Mouse (Mus musculus) adrenal gland (tissue): Measurements from ENCODE around the gene Ncor1.
"Not testable (repeated sequence)": the region's sequence is repeated elsewhere in the genome, so short reads cannot be mapped to it uniquely, and the experiment has no call there.

Experiments used
- intact Hi-C: fragments of 180-260 bp; cut with DNase I; formaldehyde crosslinking; loops from one replicate; pipeline ENCODE4 v1.15.1; 2025

The Ncor1 gene

DNA sequence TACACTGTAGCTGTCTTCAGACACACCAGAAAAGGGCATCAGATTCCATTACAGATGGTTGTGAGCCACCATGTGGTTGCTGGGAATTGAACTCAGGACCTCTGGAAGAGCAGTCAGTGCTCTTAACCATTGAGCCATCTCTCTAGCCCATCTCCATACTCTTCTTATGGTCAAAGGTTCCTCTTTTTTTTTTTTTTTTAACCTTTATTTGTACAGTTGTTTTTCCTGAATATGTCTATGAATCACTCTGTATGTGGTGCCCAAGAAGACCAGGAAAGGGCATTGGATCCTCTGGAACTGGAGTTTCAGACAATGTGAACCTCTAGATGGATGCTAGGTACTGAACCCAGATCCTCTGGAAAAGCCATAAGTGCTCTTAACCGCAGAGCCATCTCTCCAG, 4.2 kb upstream of the Ncor1 start:
- intact Hi-C loops: not testable (repeated sequence)

DNA sequence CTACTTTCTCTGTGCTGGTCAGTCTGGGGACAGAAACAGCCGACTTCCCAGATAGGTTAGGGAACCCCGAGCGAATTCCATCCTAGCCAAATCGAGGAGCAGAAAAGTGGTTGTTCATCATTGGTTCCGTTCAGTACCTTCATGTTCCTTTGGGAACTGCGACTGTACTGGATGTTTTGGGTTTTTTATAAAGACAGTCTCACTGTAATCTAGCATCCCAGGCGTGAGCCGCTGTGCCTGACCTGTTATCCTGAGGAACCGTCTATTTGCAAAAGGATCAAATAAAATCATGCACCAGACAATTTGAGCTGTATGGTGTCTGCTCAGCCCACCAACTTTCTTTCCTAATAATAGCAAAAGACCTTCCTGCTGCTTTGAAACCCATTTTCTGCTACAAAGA, 439 bp upstream of the Ncor1 start:
- intact Hi-C loops: loop anchor here (5.0 kb wide), 1 partner anchor 39 kb away; no protein-coding TSS in a partner anchor

DNA sequence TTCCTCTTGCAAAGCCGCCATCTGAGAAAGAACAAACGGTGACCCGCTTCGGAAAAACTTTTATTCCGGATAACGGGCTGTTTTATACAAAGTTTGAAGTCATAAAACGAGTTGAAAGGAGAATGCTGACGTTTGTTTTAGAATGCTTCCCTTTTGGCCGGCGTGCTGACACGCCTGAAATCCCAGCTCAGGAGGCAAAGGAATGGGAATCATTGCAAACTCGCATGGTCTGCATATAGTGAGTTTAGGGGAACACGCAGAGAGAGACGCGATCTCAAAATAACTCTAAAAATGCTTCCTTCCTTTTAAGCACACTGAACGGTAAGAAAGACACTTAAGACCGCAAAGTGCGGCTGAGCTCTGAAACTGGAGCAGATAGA, 460 bp downstream of the Ncor1 start:
- intact Hi-C loops: loop anchor here (5.0 kb wide), 1 partner anchor 39 kb away; no protein-coding TSS in a partner anchor

DNA sequence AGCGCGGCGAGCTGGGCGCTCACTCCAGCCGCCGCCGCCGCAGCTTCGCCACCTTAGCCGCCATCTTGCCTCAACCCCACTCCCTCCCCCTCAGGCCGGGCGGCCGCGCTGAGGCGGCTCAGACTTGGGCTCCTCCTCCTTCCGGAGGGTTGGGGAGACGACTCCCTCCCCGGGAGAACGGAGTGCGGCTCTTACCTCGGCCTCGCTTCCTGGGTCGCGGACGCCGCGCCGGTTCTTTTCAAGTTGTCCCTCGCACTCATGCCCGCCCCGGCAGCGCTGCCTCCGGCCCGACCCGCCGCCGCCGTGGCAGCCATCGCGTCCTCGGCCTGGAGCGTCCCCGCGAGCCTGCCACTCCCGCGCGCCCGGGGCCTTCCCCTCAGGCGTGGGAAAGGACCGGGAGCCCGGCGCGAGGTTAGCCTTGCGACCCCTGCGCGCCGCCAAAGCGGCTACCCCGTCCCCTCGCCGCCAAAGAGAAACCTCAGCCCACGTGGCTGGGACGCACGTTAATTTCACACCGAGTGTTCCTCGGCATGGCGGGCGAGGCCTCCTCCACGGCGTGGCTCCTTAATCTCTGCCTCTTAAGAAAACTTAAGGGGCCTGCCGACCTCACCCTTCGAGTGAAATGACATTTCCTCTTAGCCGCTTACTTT, 975 bp downstream of the Ncor1 start:
- intact Hi-C loops: loop anchor here (5.0 kb wide), 1 partner anchor 40 kb away; no protein-coding TSS in a partner anchor

DNA sequence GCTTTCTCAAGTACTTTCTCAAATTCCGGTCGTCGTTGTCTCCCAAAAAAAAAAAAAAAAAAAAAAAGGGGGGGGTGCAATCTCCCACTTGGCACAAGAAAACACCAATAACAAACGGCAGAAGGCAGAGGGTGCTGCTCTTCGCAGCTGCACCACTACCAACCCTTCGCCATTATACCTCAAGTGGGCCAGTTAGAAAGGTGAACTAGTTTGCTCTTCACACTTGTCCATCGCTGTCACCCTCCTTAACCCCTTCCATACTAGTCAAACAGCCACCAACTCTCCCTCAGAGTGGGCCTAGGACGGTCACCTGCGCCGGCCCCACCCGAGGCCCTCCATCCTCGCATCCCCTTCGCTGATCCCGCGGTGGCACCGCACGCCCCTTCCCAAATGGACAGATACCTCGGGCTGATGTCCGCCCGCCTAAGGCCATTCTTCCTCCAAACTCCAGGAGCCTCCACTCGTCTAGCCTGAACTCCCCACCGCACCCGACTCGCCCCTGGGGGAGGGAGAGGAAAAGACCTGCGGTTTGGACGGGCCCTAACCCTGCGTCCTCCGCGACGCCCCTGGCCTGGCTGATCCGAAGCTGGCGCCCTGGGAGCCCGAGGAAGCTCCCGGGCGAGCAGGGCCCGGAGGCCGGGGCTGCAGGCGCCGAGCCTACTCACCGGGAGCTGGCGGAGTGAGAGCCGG, 1.7 kb downstream of the Ncor1 start:
- intact Hi-C loops: loop anchor here (5.0 kb wide), 1 partner anchor 41 kb away; no protein-coding TSS in a partner anchor

DNA sequence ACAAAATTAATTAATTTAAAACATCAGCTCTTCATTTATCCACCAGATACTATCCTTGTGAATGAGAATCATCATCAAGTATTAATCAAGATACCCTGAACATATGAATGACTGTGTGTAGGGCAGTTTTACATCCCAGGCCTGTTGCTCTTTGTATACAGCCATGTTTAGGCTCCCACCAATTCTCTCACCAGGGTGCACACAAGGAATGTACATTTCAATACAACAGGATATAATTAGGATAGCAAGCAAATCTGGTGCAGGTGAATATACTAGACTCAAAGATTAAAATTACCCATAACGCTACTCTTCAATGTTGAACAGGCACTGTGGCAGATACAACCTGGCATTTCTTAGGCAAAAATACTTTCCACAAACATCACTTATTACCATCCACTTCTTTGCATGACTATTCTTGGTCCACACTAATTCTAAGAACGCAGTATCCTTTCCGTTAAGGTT, 2.3 kb downstream of the Ncor1 start:
- intact Hi-C loops: loop anchor here (5.0 kb wide), 1 partner anchor 41 kb away; no protein-coding TSS in a partner anchor

DNA sequence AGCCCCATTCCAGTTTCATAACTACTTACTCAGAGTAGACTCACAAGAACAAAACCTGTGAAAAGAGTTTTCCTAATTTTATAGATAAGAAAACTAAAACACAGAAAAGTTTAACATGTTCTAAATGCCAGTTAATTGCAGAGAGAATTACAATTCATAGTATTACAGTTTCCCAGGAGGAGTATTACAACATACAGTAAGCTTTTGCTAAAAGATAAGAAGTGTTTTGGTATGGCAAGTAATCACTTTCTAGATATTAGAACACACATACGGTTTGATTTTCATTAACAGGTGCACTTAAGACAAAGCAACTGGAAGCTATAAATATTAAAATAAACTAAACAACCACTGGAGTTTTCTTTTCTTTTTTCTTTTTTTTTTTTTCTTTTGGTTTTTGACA, 3.1 kb downstream of the Ncor1 start:
- intact Hi-C loops: loop anchor here (5.0 kb wide), 1 partner anchor 42 kb away; no protein-coding TSS in a partner anchor

DNA sequence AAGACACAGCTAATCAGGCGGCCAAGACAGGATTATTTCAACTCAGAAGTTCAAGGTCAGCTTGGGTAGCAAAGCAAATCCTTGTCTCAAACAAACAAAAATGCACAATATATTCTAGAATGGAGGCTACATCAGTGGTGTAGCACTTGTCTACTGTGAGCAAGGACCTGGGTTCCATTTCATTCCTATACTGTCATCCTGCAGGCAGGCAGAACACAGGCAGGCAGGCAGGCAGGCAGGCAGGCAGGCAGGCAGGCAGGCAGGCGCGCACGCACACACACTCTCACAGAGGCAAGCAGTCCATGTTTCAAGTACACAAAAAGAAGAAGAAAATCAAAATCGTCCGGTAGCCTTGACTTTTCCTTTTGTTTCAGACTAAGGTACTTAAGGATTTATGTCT, 9.4 kb downstream of the Ncor1 start:
- intact Hi-C loops: no loop called here

DNA sequence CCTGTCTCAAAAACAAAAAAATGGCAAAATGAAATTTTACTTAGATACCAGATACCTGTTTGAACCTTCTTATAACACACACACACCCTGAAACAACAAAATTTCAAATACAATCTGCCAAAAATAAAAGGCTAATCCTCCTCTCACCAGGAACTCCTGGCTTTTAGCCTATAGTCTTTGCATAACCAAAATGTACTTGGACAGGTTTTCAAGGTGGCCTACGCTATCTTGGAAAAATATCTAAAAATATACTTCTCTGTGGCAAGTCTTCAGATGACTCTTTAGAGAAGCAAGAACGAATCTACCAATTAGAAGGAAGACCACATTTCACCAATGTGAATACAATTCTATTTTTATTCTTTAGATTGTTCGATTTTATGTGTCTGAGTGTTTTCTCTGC, 12.5 kb downstream of the Ncor1 start:
- intact Hi-C loops: no loop called here

DNA sequence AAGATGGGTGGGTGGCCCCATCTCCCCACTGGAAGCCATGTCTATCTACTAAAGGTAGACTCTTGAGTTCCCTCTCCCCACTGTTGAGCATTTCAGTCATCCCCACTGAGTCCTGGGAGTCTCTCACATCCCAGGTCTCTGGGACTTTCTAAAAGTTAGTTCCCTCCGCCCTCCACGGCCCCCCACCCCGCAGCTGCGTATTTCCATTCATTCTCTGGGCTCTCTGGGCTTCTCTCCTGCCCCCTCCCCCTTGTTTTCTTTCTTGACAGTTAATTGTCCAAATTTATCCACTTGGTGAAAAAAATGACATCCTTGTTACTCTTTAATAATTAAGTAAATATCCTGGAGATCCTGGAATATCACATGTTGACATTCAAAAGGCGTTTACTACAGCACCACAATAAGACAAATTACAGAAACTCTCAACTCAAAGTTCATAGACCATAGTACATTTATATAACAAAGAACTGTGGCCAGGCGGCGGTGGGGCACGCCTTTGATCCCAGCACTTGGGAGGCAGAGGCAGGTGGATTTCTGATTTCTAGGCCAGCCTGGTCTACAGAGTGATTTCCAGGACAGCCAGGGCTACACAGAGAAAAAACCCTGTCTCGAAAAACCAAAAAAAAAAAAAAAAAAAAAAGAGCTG, 17.5 kb downstream of the Ncor1 start:
- intact Hi-C loops: no loop called here

DNA sequence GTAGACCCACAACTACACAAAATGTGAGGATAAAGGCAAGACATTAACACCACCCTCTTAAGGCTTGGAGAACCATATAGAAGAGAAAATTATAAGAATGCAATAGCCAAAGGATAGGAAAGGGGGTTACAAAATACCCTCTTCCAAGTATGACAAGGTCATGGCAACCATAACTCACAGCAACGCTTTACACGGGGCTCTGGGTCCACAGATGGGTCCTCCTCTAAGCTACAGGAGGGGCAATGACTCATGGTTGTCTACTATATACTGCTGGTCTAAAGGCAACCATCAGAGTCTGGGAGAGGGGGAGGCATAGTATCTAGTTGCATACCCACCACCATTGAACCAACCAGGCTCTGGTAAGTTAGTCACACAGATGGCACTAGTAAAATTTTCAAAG, 26.1 kb downstream of the Ncor1 start:
- intact Hi-C loops: no loop called here

DNA sequence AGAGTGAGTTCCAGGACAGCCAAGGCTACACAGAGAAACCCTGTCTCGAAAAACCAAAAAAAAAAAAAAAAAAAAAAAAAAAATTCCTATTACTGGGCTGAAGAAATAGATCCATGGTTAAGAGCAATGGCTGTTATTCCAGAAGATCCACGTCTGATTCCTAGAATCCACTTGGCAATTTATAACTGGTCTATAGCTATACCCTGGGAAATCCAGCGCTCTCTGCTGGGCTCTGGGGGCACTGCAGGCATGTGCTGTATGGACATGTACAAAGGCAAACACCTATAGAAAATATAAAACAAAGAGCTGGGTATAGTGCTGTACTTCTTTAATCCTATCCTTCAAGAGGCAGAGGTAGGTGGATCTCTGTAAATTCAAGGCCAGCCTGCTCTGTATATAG, 31.2 kb downstream of the Ncor1 start:
- intact Hi-C loops: no loop called here

DNA sequence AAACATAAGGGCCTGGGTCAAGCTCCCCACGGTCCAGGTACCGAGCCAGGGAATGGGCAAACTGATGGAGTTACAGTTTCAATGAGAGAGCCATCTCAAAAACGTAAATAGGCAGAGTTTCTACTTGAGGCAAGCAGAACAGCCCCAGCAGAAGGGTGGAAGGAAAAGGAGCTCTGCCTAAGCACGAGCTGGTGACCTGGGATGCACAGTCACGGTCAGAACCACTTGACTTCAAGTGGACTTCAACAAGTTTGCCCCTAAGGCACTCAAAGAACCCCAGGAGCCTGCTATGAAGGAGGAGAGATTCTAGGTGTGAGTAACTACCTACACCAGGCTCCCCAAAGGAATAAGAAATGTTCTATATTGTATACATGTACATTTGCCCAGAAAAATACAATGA, 32.1 kb downstream of the Ncor1 start:
- intact Hi-C loops: no loop called here

DNA sequence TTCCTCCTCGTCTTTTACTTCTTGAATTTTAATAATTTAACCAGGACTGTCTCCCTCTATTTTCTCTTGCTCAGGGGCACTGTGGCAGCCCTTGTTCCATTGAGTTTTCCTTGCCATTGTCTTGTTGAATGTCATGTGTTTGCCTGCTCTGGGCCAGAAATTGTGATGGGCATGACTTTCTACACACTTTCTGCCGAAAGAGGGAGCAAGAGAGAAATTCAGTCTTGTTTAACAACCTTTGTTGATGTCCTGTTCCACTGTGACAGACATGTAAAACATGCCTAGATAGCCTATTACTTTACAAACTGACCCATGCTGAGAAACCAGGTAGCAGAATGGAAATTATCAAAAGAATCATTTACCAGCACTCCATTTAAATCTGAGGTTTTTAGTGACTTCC, 33.8 kb downstream of the Ncor1 start:
- intact Hi-C loops: no loop called here

DNA sequence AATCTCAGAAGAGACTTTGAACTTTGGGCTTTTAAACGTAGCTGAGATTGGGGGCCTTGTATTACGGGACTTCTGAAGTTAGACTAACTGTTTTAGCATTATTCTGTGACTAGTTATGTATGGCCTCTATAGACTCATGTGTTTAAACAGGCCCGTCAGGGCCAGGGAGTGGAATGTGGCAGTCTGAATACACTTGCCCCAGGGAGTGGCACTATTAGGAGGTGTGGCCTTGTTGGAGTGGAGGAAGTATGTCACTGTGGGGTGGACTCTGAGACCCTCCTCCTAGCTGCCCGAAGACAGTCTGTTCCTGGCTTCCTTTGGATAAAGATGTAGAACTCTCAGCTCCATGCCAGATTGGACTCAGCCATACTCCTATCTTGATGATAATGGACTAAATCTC, 43.3 kb downstream of the Ncor1 start:
- intact Hi-C loops: no loop called here

DNA sequence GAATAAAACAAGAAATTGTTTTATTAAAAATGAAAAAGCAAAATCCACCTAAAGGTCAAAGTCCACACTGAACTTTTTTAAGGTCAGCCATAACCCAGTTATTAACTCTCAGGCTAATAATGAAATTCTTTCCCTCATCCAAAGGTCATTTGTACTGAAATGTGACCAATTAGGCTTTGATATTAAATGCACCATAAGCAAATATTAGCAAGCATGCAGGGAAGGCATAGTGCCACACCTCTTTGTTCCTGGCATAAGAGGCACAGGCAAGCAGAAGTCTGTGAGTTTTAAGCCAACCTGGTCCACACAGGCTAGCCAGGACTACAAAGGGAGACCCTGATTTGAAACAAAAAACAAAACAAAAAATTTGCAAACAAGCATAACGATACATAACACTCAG, 48.7 kb downstream of the Ncor1 start:
- intact Hi-C loops: no loop called here

DNA sequence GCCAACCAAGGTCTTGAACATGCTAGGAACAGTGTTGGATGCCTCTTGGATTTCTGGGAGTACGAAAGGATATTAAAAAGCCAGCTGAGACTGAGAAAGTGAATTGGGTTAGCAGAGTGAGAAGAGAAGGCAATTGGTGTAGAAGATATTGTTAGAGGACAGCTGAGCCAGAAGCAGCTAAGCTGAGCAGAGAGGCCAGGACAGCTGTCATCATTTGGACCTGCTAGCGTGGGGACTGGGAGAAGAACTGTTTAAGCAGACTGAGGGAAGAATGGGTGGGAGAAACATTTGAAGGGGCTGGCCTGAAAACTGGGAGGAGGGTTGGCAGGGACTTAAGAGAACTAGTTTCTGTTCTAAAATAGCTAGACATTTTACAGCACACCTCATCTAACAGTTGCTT, 49.5 kb downstream of the Ncor1 start:
- intact Hi-C loops: no loop called here

DNA sequence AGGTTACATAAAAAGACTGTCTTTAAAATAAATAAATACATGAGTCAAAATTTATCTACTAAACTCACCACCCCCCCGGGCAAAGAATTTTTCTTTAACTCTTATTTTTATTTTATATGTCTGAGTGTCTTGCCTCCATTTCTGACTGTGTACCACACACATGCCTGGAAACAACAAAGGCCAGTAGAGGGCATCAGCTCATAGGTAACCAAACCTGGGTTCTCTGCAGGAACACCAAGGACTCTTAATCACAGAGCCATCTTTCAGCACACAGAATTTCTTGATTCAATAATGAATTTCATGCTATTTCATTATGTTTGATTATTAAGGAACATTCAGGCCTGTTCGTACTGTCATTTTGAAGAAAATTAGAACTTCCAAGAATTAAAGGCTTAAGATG, 61.9 kb downstream of the Ncor1 start:
- intact Hi-C loops: loop anchor here (5.0 kb wide), 1 partner anchor 181 kb away; no protein-coding TSS in a partner anchor

DNA sequence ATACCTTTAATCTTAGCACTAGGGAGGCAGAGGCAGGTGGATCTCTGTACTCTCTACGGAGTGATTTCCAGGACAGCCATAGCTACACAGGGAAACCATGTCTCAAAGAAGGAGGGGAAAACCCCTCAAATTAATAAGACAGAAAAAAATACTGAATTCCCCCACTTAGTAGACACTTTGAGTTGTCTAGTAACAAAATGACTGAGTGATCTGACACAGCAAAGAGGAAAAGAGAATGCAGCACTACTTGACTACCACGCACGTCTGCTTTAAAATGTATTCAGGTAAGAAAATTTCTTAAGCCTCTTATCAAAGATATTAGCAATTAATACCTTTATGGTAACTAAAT, 70.0 kb downstream of the Ncor1 start:
- intact Hi-C loops: no loop called here

DNA sequence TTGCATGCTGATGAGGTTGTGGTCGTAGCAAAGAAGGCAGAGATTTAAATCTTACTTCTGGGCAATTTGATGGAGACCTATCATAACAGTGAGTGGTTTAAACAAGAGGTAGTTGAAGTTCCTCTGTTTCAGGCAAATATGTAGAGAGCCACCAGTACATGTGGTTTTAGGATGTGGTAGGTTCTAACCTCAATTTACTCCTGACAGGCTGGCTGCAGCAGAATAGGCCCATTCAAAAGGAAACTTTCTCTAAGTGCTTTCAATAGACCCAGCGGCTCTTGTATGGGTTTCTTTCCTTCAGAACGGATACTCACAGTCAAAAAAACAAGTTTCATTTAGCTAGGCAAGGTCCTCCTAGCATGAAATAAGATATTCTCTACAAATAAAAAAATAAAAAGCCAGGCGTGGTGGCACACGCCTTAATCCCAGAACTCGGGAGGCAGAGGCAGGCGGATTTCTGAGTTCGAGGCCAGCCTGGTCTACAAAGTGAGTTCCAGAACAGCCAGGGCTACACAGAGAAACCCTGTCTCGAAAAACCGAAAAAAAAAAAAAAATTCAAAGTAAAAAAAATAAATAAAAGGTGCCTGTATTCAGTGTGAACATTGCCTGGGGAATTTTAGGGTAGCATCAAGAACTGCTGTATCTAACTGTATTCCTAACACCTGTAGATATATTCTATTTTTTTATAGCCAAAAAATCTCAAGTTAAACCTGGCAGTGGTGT, 70.6 kb downstream of the Ncor1 start:
- intact Hi-C loops: no loop called here

DNA sequence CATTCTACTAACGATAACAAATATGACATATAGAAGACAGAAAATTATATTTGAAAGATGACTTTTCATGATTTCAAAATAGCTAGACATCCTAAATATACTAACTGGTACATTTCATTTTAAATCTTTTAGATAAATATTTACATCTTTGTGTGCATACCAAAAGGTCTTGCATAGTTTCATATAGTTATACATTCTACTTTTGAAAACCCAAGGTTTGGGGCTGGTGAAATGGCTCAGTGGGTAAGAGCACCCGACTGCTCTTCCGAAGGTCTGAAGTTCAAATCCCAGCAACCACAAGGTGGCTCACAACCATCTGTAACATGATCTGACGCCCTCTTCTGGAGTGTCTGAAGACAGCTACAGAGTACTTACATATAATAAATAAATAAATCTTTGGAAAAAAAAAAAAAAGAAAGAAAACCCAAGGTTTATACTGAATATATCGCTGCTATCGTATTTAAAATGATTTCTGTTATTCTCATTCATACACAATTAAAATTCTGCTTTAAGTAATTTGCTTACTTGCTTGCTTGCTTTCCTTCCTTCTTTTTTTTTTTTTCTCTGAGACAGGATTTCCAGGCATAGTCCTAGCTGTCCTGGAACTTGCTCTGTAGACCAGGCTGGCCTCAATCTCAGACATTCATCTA, 81.0 kb downstream of the Ncor1 start:
- intact Hi-C loops: not testable (repeated sequence)
